Mouse (Mus musculus) neural tube, embryonic 12.5 days (tissue): ENCODE data around the gene Cav1. TPM values are rescaled to one million over a fixed set of nuclear protein-coding genes. Genes with fewer than 3 reads are reported as not detected.

Source experiments
- ATAC-seq: fragments of 200-750 bp; cut with Nextera tagmentation; 2 replicates; pipeline ENCODE4 v1.8.0; 2017; ENCODE audit warnings: low read depth, mild to moderate bottlenecking, moderate TSS enrichment, moderate library complexity; ENCODE audit not compliant: low FRiP score
- H3K27ac ChIP-seq: fragments of 300-500 bp; sonication (generic); 2 replicates; pipeline ENCODE4 v1.5.1; 2016
- H3K27me3 ChIP-seq: fragments of 300-500 bp; sonication (generic); replicated peaks from 2 replicates; pipeline ENCODE4 v1.6.1; 2016; ENCODE audit warnings: mild to moderate bottlenecking
- H3K36me3 ChIP-seq: fragments of 300-500 bp; sonication (generic); 2 replicates; pipeline ENCODE4 v1.6.1; 2016; ENCODE audit warnings: mild to moderate bottlenecking
- H3K4me1 ChIP-seq: fragments of 300-500 bp; sonication (generic); 2 replicates; pipeline ENCODE4 v1.6.1; 2016
- H3K4me2 ChIP-seq: fragments of 300-500 bp; sonication (generic); replicated peaks from 2 replicates; pipeline ENCODE4 v1.6.1; 2016; ENCODE audit warnings: mild to moderate bottlenecking
- H3K4me3 ChIP-seq: fragments of 300-500 bp; sonication (generic); 2 replicates; pipeline ENCODE4 v1.5.1; 2016
- H3K9ac ChIP-seq: fragments of 300-500 bp; sonication (generic); 2 replicates; pipeline ENCODE4 v1.6.1; 2016; ENCODE audit warnings: mild to moderate bottlenecking
- H3K9me3 ChIP-seq: fragments of 300-500 bp; sonication (generic); 2 replicates; pipeline ENCODE4 v1.6.1; 2016; ENCODE audit warnings: mild to moderate bottlenecking
- WGBS: fragments of 180-500 bp; shearing (Covaris S2); methylation state at CpG from one replicate; pipeline ENCODE4 v1.1.7; 2016; 5-methylcytosine and 5-hydroxymethylcytosine counted together
- polyA plus RNA-seq: library from polyadenylated mRNA; unstranded; fragments of >200 nt; fragmentation: Nextera tagmentation; extraction: Ambion mirVana; gene quantifications from 2 replicates; pipeline ENCODE4 v1.2.1, GENCODE M21; 2016

Gene Cav1
- polyA plus RNA-seq, 1 experiment from 2014 or later: 25.9 TPM

DNA sequence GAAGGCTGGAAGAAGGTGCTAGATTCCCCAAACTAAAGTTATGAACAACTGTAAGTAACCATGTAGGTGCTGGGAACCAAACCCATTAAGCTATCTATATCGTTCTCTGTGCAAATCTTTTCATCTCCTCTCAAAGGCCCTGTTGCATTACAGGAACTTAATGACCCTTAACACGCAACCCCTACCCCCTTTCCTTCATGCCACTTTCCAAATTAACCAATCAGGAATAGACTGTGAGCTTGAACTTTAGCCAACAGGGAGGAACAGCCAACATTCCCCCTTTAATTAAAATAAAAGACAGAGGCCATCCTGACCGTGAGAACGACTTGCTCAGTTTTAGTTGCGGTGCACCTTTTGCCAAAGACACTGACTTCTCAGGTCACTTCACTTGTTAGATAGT lies 11.0 kb upstream of the Cav1 start:
- ATAC-seq: no peak
- WGBS: 64% methylated on average over 5 of the region's 5 CpGs
- no peak overlapping the region for H3K9ac ChIP-seq
- H3K36me3 ChIP-seq: no peaks in the 10 kb centered on the region
- H3K27me3 ChIP-seq: no peaks in the 10 kb centered on the region
- H3K4me3 ChIP-seq: no peak overlapping the region
- H3K9me3 ChIP-seq: no peaks in the 10 kb centered on the region
- H3K4me2 ChIP-seq: no peak overlapping the region
- H3K4me1 ChIP-seq: no peaks in the 10 kb centered on the region; the same call in 1 of the 2 replicates
- H3K27ac ChIP-seq: no peak overlapping the region

DNA sequence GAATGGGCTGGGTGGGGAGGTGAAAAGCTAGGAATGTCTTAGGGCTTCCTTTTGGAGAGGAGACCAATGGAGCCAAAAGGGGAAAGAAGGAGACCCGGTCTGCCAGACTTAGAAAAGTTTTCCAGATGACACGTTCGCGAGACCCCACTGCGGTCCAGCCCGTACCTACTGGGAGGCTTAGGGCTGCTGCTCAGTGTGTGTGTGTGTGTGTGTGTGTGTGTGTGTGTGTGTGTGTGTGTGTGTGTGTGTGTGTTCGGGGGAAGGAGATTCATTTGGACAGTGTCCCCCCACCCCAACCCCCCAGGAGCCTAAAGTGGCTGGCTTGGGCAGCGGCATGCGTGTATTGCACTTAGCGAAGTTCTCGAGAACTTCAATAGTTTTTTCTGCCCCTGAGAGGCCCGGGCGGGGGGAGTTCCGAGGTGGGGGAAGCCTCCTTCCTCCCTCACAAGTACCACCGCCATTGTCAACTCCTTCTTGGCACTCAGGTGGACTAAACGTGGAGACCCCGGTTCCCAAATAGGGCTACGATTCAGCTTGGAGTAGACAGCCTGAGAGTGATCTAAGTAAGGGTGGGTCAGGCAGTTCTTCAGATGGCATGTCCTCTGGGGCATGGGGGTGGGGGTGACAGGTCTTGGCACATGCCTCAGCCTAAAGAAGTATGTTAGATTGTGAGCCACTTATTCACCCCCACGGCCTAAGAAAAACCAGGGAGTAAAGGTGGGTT lies 629 bp downstream of the Cav1 start:
- WGBS: under 1% methylated on average over 18 of the region's 19 CpGs
- Histone ChIP-seq H3K4me3 (peak overlapping the region; percentile 39), H3K4me1 (peaks cover 17% of the 10 kb centered on the region), H3K4me2 (peak overlapping the region; percentile 87), H3K36me3 (no peaks in the 10 kb centered on the region), H3K9ac (peak overlapping the region; percentile 44; the same call in 1 of the 2 replicates), H3K27me3 (peaks cover 11% of the 10 kb centered on the region), H3K27ac (no peak overlapping the region), H3K9me3 (no peaks in the 10 kb centered on the region)
- peak; percentile 35 for ATAC-seq

GRCm38 (mm10) chr6:17307461-17308115 lies 1.5 kb downstream of the Cav1 start:
- H3K36me3 ChIP-seq: no peaks in the 10 kb centered on the region
- no peak overlapping the region for H3K27ac ChIP-seq
- WGBS: 2% methylated on average over 31 of the region's 31 CpGs
- H3K4me2 ChIP-seq: peak overlapping the region; percentile 87
- peaks cover 11% of the 10 kb centered on the region for H3K27me3 ChIP-seq
- peaks cover 17% of the 10 kb centered on the region for H3K4me1 ChIP-seq
- H3K9ac ChIP-seq: no peak overlapping the region
- peak; percentile 87 for ATAC-seq
- no peaks in the 10 kb centered on the region for H3K9me3 ChIP-seq
- peak overlapping the region; percentile 39 for H3K4me3 ChIP-seq

- Histone ChIP-seq H3K27me3 (peaks cover 11% of the 10 kb centered on the region), H3K9ac (no peak overlapping the region), H3K4me3 (no peak overlapping the region), H3K4me2 (no peak overlapping the region), H3K36me3 (no peaks in the 10 kb centered on the region), H3K27ac (no peak overlapping the region), H3K4me1 (peaks cover 17% of the 10 kb centered on the region), H3K9me3 (no peaks in the 10 kb centered on the region)
- no peak for ATAC-seq
- WGBS: 52% methylated on average over 2 of the region's 2 CpGs
Observed at GRCm38 (mm10) chr6:17308661-17309060, 2.5 kb downstream of the Cav1 start.

GRCm38 (mm10) chr6:17309260-17309659 lies 3.1 kb downstream of the Cav1 start:
- no peak overlapping the region for H3K4me2 ChIP-seq
- no peak overlapping the region for H3K27ac ChIP-seq
- H3K4me1 ChIP-seq: peaks cover 17% of the 10 kb centered on the region
- no peaks in the 10 kb centered on the region for H3K36me3 ChIP-seq
- no peaks in the 10 kb centered on the region for H3K9me3 ChIP-seq
- 82% methylated on average over 2 of the region's 2 CpGs for WGBS
- ATAC-seq: no peak
- no peak overlapping the region for H3K9ac ChIP-seq
- no peak overlapping the region for H3K4me3 ChIP-seq
- peaks cover 11% of the 10 kb centered on the region for H3K27me3 ChIP-seq

- ATAC-seq: no peak
- Histone ChIP-seq H3K4me3 (no peak overlapping the region), H3K27me3 (no peaks in the 10 kb centered on the region), H3K4me1 (no peaks in the 10 kb centered on the region), H3K4me2 (no peak overlapping the region), H3K9me3 (no peaks in the 10 kb centered on the region), H3K36me3 (no peaks in the 10 kb centered on the region), H3K9ac (no peak overlapping the region), H3K27ac (no peak overlapping the region)
- WGBS: 91% methylated on average over 2 of the region's 2 CpGs
Observed at GRCm38 (mm10) chr6:17314241-17314640, 8.1 kb downstream of the Cav1 start.

DNA sequence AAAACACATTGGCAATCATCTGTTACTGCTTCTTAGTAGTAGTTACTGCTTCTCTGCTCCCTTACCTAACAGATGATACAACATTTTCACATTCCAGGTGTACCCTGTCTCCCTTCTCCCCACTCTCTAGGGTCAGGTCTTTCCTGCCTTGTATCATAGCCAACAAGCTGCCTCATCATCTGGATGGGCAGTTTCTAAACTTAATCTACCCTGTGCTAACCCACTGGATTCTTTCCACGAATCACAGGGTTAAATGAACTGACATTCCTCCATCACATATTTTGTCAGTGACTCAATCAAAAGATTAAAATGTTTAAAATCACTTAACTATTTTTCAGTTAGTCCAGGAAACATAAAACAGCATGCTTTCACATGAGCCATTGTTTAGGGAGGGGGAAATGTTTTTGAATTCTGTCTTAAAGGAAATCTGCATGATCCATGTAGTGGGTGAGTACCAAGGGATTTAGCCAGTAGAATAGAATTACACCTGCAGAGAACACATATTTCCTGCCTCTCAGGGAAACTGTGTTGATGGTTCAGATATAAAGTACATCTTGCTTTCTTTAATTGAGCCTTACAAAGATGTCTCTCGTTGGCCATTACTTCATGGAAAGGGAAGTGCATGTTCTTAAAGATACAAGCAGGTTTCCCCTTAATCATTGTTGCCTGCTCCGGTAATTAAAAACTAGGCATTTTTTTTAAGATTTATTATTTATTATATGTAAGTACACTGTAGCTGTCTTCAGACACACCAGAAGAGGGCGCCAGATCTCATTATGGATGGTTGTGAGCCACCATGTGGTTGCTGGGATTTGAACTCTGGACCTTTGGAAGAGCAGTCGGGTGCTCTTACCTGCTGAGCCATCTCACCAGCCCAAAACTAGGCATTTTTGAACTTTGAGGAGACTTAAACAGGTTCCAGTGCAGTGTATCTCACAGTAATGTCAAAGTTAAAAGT lies 8.8 kb downstream of the Cav1 start:
- Histone ChIP-seq H3K4me1 (no peaks in the 10 kb centered on the region), H3K4me2 (no peak overlapping the region), H3K27me3 (no peaks in the 10 kb centered on the region), H3K9me3 (no peaks in the 10 kb centered on the region), H3K36me3 (no peaks in the 10 kb centered on the region), H3K27ac (no peak overlapping the region), H3K4me3 (no peak overlapping the region), H3K9ac (no peak overlapping the region)
- no peak for ATAC-seq
- WGBS: 77% methylated on average over 5 of the region's 5 CpGs

GRCm38 (mm10) chr6:17316294-17317166 lies 10.4 kb downstream of the Cav1 start:
- 83% methylated on average over 15 of the region's 15 CpGs for WGBS
- Histone ChIP-seq H3K9me3 (no peaks in the 10 kb centered on the region), H3K9ac (no peak overlapping the region), H3K27me3 (no peaks in the 10 kb centered on the region), H3K4me1 (no peaks in the 10 kb centered on the region), H3K36me3 (no peaks in the 10 kb centered on the region), H3K4me3 (no peak overlapping the region), H3K27ac (no peak overlapping the region), H3K4me2 (no peak overlapping the region)
- ATAC-seq: no peak

GRCm38 (mm10) chr6:17317167-17317524 lies 11.0 kb downstream of the Cav1 start:
- Histone ChIP-seq H3K9me3 (no peaks in the 10 kb centered on the region), H3K4me1 (no peaks in the 10 kb centered on the region), H3K9ac (no peak overlapping the region), H3K4me2 (no peak overlapping the region), H3K27ac (no peak overlapping the region), H3K27me3 (no peaks in the 10 kb centered on the region), H3K4me3 (no peak overlapping the region), H3K36me3 (no peaks in the 10 kb centered on the region)
- WGBS: 70% methylated on average over 1 of the region's 1 CpGs
- no peak for ATAC-seq

GRCm38 (mm10) chr6:17317944-17318343 lies 11.8 kb downstream of the Cav1 start:
- ATAC-seq: no peak
- no peaks in the 10 kb centered on the region for H3K9me3 ChIP-seq
- no peaks in the 10 kb centered on the region for H3K27me3 ChIP-seq
- 65% methylated on average over 1 of the region's 1 CpGs for WGBS
- H3K36me3 ChIP-seq: no peaks in the 10 kb centered on the region
- H3K4me3 ChIP-seq: no peak overlapping the region
- no peaks in the 10 kb centered on the region for H3K4me1 ChIP-seq
- no peak overlapping the region for H3K4me2 ChIP-seq
- no peak overlapping the region for H3K27ac ChIP-seq
- H3K9ac ChIP-seq: no peak overlapping the region

DNA sequence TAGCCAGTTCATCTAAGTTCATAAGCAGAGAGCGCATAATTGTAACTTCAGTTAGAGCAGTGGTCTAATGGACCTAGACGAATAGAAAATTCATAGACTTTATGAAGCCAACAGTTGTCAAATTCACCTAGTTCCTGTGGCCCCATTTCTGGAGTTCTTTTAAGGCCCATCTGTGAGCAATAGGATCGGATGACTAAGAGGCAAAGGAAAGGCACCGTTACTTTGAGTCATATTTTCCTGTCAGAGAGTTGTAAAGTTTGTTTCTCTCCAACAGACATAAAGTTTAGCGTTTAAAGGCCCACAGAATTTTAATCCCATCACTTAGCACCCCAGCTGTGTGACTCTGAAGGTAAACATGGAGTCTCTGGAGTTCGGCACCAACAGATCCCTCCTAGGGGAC lies 15.8 kb downstream of the Cav1 start:
- H3K27me3 ChIP-seq: no peaks in the 10 kb centered on the region
- H3K27ac ChIP-seq: no peak overlapping the region
- H3K4me1 ChIP-seq: no peaks in the 10 kb centered on the region
- no peak for ATAC-seq
- 81% methylated on average over 6 of the region's 6 CpGs for WGBS
- H3K4me2 ChIP-seq: no peak overlapping the region
- H3K4me3 ChIP-seq: no peak overlapping the region
- H3K36me3 ChIP-seq: no peaks in the 10 kb centered on the region
- H3K9me3 ChIP-seq: no peaks in the 10 kb centered on the region
- no peak overlapping the region for H3K9ac ChIP-seq
